Mouse (Mus musculus) kidney, embryonic 14.5 days (tissue): ENCODE results near the gene Txnl4b. TPM values are rescaled to one million over a fixed set of nuclear protein-coding genes. Genes with fewer than 3 reads are reported as not detected.

Experiments
- ATAC-seq: fragments of 200-750 bp; cut with Nextera tagmentation; 2 replicates; pipeline ENCODE4 v1.8.0; 2017; ENCODE audit warnings: moderate number of reproducible peaks, mild to moderate bottlenecking, moderate TSS enrichment, moderate library complexity; ENCODE audit not compliant: low FRiP score, low TSS enrichment
- H3K27ac ChIP-seq: fragments of 300-500 bp; sonication (generic); 2 replicates; pipeline ENCODE4 v1.5.1; 2014; ENCODE audit warnings: low read depth, mild to moderate bottlenecking, low read length, moderate library complexity, mixed read lengths
- H3K27me3 ChIP-seq: fragments of 300-500 bp; sonication (generic); 2 replicates; pipeline ENCODE4 v1.6.1; 2014; ENCODE audit warnings: mild to moderate bottlenecking, low read length; ENCODE audit not compliant: control insufficient read depth, insufficient read depth
- H3K36me3 ChIP-seq: fragments of 300-500 bp; sonication (generic); 2 replicates; pipeline ENCODE4 v1.6.1; 2014; ENCODE audit warnings: low read length, mixed read lengths; ENCODE audit not compliant: control insufficient read depth, insufficient read depth
- H3K4me1 ChIP-seq: fragments of 300-500 bp; sonication (generic); 2 replicates; pipeline ENCODE4 v1.6.1; 2014; ENCODE audit warnings: low read length, mixed read lengths; ENCODE audit not compliant: control insufficient read depth, insufficient read depth
- H3K4me2 ChIP-seq: fragments of 300-500 bp; sonication (generic); replicated peaks from 2 replicates; pipeline ENCODE4 v1.6.1; 2014; ENCODE audit warnings: low read depth, mild to moderate bottlenecking, low read length
- H3K4me3 ChIP-seq: fragments of 300-500 bp; sonication (generic); 2 replicates; pipeline ENCODE4 v1.5.1; 2014; ENCODE audit warnings: mild to moderate bottlenecking, low read length
- H3K9ac ChIP-seq: fragments of 300-500 bp; sonication (generic); 2 replicates; pipeline ENCODE4 v1.6.1; 2014; ENCODE audit warnings: low read depth, mild to moderate bottlenecking, low read length, moderate library complexity
- H3K9me3 ChIP-seq: fragments of 300-500 bp; sonication (generic); 2 replicates; pipeline ENCODE4 v1.6.1; 2016; ENCODE audit warnings: low read length; ENCODE audit not compliant: control insufficient read depth
- WGBS: fragments of 180-500 bp; shearing (Covaris S2); extraction: QIAGEN DNeasy Blood & Tissue Kit; methylation state at CpG from one replicate; pipeline ENCODE4 v1.1.7; 2014; 5-methylcytosine and 5-hydroxymethylcytosine counted together
- polyA plus RNA-seq: library from polyadenylated mRNA; unstranded; fragments of >200 nt; fragmentation: Nextera tagmentation; extraction: Ambion mirVana; gene quantifications from 2 replicates; pipeline ENCODE4 v1.2.1, GENCODE M21; 2014

Txnl4b gene
- 24.6 and 27.6 TPM in 2 replicates for polyA plus RNA-seq

DNA sequence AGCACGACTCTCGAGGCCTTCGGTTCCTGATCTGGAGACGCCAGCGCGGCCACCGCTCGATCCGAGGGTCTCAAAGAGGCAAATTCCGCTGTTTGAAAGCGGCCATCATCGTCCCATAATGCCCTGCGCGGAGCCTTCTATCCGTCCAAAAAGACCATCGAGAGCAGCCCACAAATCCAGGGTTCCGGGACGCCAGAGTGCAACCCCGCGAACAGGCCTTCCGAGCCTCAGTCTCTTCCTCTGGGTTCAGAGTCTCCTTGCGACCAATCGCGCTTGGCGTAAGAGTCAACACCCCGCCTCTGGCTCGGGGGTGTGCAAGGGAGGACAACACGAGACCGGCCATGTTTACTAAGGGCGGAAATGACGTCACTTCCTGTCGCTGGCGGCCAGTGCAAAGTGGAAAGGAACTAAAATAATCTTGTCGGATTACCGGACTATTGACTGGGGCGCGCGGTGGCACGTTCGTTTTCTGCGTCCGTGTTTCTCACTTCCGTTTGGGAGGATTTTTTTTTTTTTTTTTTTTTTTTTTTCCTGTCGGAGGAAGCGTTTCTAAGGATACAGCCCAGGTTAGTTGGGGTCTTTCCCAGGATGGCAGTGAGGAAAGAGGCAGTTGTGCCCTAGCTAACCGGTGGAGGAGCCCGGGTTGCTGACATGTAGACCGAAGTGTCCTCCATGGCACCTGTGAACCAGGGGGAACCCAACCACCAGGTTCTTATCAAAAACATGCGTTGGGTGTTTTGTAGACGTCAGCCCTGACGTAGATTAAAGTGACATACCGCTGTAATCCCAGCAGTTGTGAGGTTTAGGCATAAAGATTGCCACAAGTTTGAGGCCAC lies at the start of gene Txnl4b, which contains the start of gene Dhx38:
Gene Txnl4b, plus strand, starts transcription at position 395 of the 836 bp plus-strand sequence.
Gene Dhx38, minus strand, starts transcription at position 364 of the 836 bp plus-strand sequence.
- Histone ChIP-seq H3K27ac (peak within 1 kb of the TSS; percentile 87), H3K4me1 (peaks cover 12% of the 10 kb centered on the region; the same call in 1 of the 2 replicates), H3K4me2 (peak within 1 kb of the TSS; percentile 90), H3K9ac (peak within 1 kb of the TSS; percentile 92), H3K36me3 (peaks cover 27% of the 10 kb centered on the region), H3K4me3 (peak within 1 kb of the TSS; percentile 98), H3K9me3 (no peaks in the 10 kb centered on the region), H3K27me3 (no peaks in the 10 kb centered on the region)
- WGBS, result under 1% methylated on average over 52 of the region's 52 CpGs
- ATAC-seq, result peak; percentile 100

DNA sequence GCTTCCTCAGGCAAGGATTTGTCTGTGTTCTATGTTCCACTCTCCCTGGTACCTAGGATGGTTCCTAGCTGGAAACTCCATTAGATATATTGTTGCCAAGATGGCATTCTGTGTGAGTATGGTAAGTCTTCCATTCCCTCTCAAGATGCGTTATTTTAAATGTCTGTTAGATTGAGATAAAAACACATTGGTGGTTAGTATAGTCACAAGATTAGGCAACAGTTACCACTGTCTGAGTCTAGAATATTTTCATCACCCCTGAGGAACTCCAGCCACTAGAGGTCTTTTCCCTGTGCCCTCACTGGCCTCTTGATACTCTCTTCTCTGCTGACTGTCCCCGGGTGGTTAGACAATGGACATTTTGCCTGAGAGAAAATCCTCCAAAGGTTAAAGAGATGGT lies 41.7 kb upstream of the Txnl4b start:
- Histone ChIP-seq H3K9me3 (no peaks in the 10 kb centered on the region), H3K27ac (no peak overlapping the region), H3K9ac (no peak overlapping the region), H3K4me2 (no peak overlapping the region), H3K27me3 (no peaks in the 10 kb centered on the region), H3K36me3 (no peaks in the 10 kb centered on the region), H3K4me1 (no peaks in the 10 kb centered on the region), H3K4me3 (no peak overlapping the region)
- 88% methylated on average over 2 of the region's 2 CpGs for WGBS
- ATAC-seq, result no peak

DNA sequence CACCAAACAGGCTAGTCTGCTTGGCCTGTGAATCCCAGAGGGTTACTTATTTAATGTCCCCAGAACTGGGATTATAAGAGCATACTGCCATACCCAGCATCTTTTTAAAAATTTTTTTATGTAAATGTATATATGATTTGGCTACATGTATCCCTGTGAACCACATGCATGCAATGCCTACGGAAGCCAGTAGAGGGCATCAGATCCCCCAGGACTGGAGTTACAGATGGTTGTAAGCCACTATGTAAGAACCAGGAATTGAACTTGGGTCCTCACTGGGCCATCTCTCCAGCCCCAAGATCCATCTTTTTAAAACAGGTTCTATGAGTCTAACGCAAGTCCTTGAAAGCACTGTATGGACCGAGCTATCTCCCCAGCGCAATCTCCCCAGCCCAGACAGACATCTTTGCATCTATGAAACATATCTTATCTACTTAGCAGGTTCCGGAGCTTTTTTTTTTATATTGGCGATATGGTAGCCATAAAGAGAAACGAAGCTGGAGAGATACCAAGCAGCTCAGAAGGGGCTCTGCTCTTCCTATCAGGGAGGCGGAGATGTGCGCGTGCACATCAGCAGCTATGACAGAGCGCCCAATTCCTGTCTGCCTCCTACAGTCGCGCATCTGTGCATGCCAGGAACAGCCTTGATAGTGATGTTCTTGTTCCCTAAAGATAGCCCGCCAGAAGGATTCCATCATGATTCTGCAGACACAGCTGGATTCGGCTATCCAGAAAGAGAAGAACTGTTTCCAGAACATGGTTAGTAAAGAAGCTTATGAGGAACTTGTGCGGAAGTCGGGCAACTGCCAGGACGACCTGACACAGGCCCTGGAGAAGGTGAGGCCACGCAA lies 30.3 kb upstream of the Txnl4b start:
- Histone ChIP-seq H3K4me3 (no peak overlapping the region), H3K27me3 (no peaks in the 10 kb centered on the region), H3K27ac (no peak overlapping the region), H3K4me2 (no peak overlapping the region), H3K4me1 (no peaks in the 10 kb centered on the region), H3K36me3 (no peaks in the 10 kb centered on the region), H3K9ac (no peak overlapping the region), H3K9me3 (no peaks in the 10 kb centered on the region)
- WGBS, result 88% methylated on average over 19 of the region's 19 CpGs
- no peak for ATAC-seq

DNA sequence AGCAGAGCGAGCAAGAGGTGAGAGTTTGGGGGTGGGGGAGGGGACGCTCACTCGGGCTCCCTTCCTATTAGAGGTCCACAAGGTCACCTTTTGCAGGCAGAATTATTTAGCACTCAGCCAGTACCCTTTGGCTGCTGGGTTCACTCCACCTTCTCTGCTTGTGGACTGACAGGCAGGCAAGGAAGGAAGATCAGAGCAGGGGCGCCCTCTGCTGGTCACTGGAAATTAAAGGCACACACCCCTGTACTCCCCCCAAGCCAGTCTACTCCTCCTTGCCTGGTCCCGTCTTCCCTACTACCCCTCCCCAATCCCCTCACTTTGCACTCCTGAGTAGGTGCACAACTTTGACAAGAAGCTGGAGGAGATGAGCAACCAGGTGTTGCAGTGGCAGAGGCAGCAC lies 29.0 kb upstream of the Txnl4b start:
- peak; percentile 68; the same call in 1 of the 2 replicates for ATAC-seq
- Histone ChIP-seq H3K27ac (no peak overlapping the region), H3K4me3 (no peak overlapping the region), H3K9me3 (no peaks in the 10 kb centered on the region), H3K9ac (peak overlapping the region; percentile 23; the same call in 1 of the 2 replicates), H3K27me3 (no peaks in the 10 kb centered on the region), H3K36me3 (no peaks in the 10 kb centered on the region), H3K4me2 (no peak overlapping the region; the same call in 1 of the 2 replicates), H3K4me1 (no peaks in the 10 kb centered on the region)
- 2% methylated on average over 5 of the region's 5 CpGs for WGBS

DNA sequence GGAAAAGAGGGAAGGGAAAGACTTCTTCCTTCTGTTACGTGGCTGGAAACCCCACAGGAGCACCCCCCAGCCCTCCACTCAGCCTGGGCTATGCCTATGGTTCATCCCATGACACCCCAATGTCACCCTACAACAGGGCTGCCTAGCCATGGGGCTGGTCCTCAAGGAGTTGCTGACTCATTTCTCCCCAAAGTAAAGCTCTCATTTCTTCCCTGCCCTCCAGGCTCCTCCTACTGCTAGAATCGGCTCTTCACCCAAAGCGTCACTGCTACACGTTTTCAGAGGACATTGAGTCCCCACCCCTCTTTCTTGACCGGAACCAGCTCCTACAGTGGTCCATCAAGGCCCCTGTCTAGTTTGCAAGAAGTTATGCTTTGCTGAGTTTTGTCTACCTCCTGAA lies 23.5 kb upstream of the Txnl4b start:
- Histone ChIP-seq H3K27me3 (no peaks in the 10 kb centered on the region), H3K27ac (no peak overlapping the region), H3K4me2 (no peak overlapping the region), H3K36me3 (peaks cover 4% of the 10 kb centered on the region), H3K4me1 (no peaks in the 10 kb centered on the region), H3K9me3 (no peaks in the 10 kb centered on the region), H3K9ac (no peak overlapping the region), H3K4me3 (no peak overlapping the region)
- no peak for ATAC-seq
- WGBS, result 82% methylated on average over 5 of the region's 5 CpGs

DNA sequence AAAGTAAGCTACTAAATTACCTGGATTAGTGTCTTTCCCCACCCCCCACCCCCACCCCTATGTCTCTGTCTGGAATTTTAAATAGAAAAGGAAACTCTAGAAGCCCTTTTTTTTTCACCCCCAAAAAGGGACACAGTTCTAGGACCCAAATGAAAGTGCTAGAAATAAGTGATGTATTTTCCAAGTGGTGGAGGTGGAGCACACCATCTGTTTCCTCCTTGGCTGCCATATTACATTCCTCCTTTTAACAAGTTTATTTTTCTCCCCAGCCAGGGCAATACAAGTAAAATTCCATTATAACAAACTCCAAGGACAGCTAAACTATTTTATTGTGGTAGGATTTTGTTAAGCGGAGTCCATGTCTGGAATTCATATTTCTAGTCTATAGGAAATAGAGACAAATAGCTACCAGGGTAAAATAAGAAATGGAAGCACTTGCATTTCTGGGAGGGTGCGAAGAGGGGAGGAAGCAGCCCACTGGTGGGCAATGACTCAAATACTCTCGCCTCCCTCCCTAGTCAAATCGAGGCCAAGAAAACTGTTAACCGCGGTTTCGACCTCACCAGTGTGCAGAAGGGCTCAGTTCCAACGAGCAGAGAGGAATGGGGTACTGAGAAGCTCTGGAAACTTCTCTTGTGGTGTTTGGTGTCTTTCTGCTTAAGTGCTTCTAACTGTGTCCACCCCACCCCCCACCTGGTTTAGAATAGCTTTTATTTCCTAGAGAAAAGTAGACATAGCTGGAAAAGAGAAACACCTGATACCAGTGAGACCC lies 22.8 kb upstream of the Txnl4b start:
- peaks cover 12% of the 10 kb centered on the region for H3K36me3 ChIP-seq
- no peak overlapping the region for H3K27ac ChIP-seq
- no peaks in the 10 kb centered on the region for H3K9me3 ChIP-seq
- H3K9ac ChIP-seq, result no peak overlapping the region
- H3K4me3 ChIP-seq, result no peak overlapping the region
- H3K4me1 ChIP-seq, result no peaks in the 10 kb centered on the region
- ATAC-seq, result no peak
- H3K4me2 ChIP-seq, result no peak overlapping the region
- 72% methylated on average over 8 of the region's 8 CpGs for WGBS
- H3K27me3 ChIP-seq, result no peaks in the 10 kb centered on the region

DNA sequence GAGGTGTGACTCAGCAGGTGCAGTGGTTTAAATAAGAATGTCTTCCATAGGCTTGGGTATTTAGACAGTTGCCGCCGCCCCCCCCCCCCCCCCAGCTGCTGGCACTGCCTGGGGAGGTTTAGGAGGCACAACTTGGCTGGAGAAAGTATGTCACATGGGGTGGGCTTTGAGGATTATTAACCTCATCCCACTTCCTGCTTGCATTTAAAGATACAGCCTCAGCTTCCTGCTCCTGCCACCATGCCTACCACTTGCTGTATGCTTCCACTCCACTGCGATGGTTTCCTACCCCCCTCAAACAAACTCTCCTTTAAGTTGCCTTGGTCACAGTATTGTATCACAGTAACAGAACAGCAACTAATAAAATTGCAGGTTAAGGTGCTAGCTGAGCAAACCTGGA lies 21.6 kb upstream of the Txnl4b start:
- ATAC-seq, result no peak
- 44% methylated on average over 3 of the region's 3 CpGs for WGBS
- Histone ChIP-seq H3K4me2 (no peak overlapping the region), H3K4me1 (no peaks in the 10 kb centered on the region), H3K27ac (no peak overlapping the region), H3K27me3 (no peaks in the 10 kb centered on the region), H3K4me3 (no peak overlapping the region), H3K9ac (no peak overlapping the region), H3K9me3 (no peaks in the 10 kb centered on the region), H3K36me3 (peaks cover 22% of the 10 kb centered on the region)

DNA sequence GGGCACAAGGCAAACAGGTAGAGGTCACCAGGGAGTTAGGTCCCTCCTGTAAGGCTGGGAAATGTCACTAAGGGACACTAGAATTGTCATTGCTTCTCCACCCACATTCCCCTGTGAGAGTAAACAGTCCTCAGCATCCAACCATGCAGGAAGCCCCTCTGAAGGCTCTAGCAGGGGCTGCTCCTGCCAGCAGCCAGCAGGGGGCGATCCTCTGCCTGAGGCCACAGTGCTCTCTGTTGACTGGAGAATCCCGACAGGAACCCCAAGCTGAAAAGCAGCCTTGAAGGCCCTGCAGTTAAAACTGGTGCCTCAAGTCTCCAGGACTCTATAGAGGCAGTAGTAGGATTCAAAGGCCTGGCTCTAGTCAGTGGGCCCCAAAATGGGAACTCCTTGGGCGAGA lies 14.0 kb upstream of the Txnl4b start:
- H3K4me1 ChIP-seq, result no peaks in the 10 kb centered on the region
- no peak overlapping the region for H3K4me2 ChIP-seq
- H3K27ac ChIP-seq, result no peak overlapping the region
- H3K9ac ChIP-seq, result no peak overlapping the region
- H3K4me3 ChIP-seq, result no peak overlapping the region
- H3K9me3 ChIP-seq, result no peaks in the 10 kb centered on the region
- H3K27me3 ChIP-seq, result no peaks in the 10 kb centered on the region
- 39% methylated on average over 3 of the region's 3 CpGs for WGBS
- ATAC-seq, result no peak
- H3K36me3 ChIP-seq, result peaks cover 96% of the 10 kb centered on the region
